Mouse (Mus musculus) left cerebral cortex, postnatal 36 days (tissue): ENCODE data around the gene Ubp1. TPM values are rescaled to one million over a fixed set of nuclear protein-coding genes. Genes with fewer than 3 reads are reported as not detected.

Source experiments
- DNase-seq, 2 experiments: peaks; one replicate each; pipeline ENCODE4 v3.0.0; 2021 to 2022; ENCODE audit warnings: low spot score in 2 of 2, mixed read lengths in 1 of 2
- intact Hi-C: fragments of 180-260 bp; cut with DNase I; formaldehyde crosslinking; loops from one replicate; pipeline ENCODE4 v1.15.1; 2025
- total RNA-seq, 2 experiments: library from RNA; stranded (reverse); gene quantifications; 2 replicates each; pipeline ENCODE4 v1.2.3; 2021

Ubp1 gene
- total RNA-seq, 2 experiments from 2014 or later, result 53.9 to 82.7 TPM

GRCm38 (mm10) chr9:113966838-113967237, 36.1 kb downstream of the Ubp1 start:
- DNase-seq, result no peak
- intact Hi-C loops, result no loop called here

GRCm38 (mm10) chr9:113968967-113969366, 38.2 kb downstream of the Ubp1 start:
- intact Hi-C loops, result no loop called here
- DNase-seq, result no peak

GRCm38 (mm10) chr9:113969399-113969798, 38.7 kb downstream of the Ubp1 start:
- no peak for DNase-seq
- intact Hi-C loops, result no loop called here

- intact Hi-C loops, result no loop called here
- no peak for DNase-seq
Measured at GRCm38 (mm10) chr9:113970041-113970440, 39.3 kb downstream of the Ubp1 start.

- intact Hi-C loops, result no loop called here
- no peak for DNase-seq
Measured at GRCm38 (mm10) chr9:113971615-113972014, 40.9 kb downstream of the Ubp1 start.

GRCm38 (mm10) chr9:113973857-113974256, 43.1 kb downstream of the Ubp1 start:
- DNase-seq, result no peak
- intact Hi-C loops, result no loop called here

- no peak for DNase-seq
- intact Hi-C loops, result no loop called here
Measured at GRCm38 (mm10) chr9:113974945-113975344, 44.2 kb downstream of the Ubp1 start.

- intact Hi-C loops, result no loop called here
- no peak for DNase-seq
Measured at GRCm38 (mm10) chr9:113975442-113975841, 44.7 kb downstream of the Ubp1 start.

- no peak for DNase-seq
- intact Hi-C loops, result no loop called here
Measured at GRCm38 (mm10) chr9:113976264-113976663, 45.5 kb downstream of the Ubp1 start.

- intact Hi-C loops, result no loop called here
- DNase-seq, result no peak
Measured at GRCm38 (mm10) chr9:113977225-113977840, 46.6 kb downstream of the Ubp1 start.

- DNase-seq, result no peak
- intact Hi-C loops, result no loop called here
Measured at GRCm38 (mm10) chr9:113978656-113979055, 47.9 kb downstream of the Ubp1 start.

- intact Hi-C loops, result no loop called here
- no peak for DNase-seq
Measured at GRCm38 (mm10) chr9:113979356-113979755, 48.6 kb downstream of the Ubp1 start.

- DNase-seq, result no peak
- intact Hi-C loops, result no loop called here
Measured at GRCm38 (mm10) chr9:113981099-113981880, 50.6 kb downstream of the Ubp1 start.

- intact Hi-C loops, result no loop called here
- no peak for DNase-seq
Measured at GRCm38 (mm10) chr9:113982451-113982850, 51.7 kb downstream of the Ubp1 start.

- intact Hi-C loops, result no loop called here
- no peak for DNase-seq
Measured at GRCm38 (mm10) chr9:113982883-113983670, 52.3 kb downstream of the Ubp1 start.

GRCm38 (mm10) chr9:113984946-113985620, 54.3 kb downstream of the Ubp1 start:
- intact Hi-C loops, result no loop called here
- DNase-seq, result no peak

- intact Hi-C loops, result loop anchor here (5.0 kb wide), 1 partner anchor 122 kb away; no protein-coding TSS in a partner anchor
- DNase-seq, result peak; percentile 70 to 78
Measured at GRCm38 (mm10) chr9:113990547-113991248, 60.0 kb downstream of the Ubp1 start.

- intact Hi-C loops, result loop anchor here (5.0 kb wide), 1 partner anchor 119 kb away; no protein-coding TSS in a partner anchor
- no peak for DNase-seq
Measured at GRCm38 (mm10) chr9:113992810-113993209, 62.1 kb downstream of the Ubp1 start.

- no peak for DNase-seq
- intact Hi-C loops, result no loop called here
Measured at GRCm38 (mm10) chr9:113998311-113998710, 67.6 kb downstream of the Ubp1 start.
